Mouse (Mus musculus) cerebellum, adult 2 months (tissue): Measurements from ENCODE around the gene Cfap58.

Source experiments
- CTCF ChIP-seq: fragments of 200-500 bp; IDR thresholded peaks from 2 replicates; pipeline ENCODE4 v1.5.1; 2011; ENCODE audit warnings: low read depth, mild to moderate bottlenecking, control low read depth, low read length, moderate library complexity, borderline replicate concordance; ENCODE audit not compliant: insufficient read depth
- POLR2A ChIP-seq: fragments of 200-500 bp; IDR thresholded peaks from 2 replicates; pipeline ENCODE4 v1.6.1; 2011; ENCODE audit warnings: low read length, control low read depth, borderline replicate concordance; ENCODE audit not compliant: insufficient read depth

DNA sequence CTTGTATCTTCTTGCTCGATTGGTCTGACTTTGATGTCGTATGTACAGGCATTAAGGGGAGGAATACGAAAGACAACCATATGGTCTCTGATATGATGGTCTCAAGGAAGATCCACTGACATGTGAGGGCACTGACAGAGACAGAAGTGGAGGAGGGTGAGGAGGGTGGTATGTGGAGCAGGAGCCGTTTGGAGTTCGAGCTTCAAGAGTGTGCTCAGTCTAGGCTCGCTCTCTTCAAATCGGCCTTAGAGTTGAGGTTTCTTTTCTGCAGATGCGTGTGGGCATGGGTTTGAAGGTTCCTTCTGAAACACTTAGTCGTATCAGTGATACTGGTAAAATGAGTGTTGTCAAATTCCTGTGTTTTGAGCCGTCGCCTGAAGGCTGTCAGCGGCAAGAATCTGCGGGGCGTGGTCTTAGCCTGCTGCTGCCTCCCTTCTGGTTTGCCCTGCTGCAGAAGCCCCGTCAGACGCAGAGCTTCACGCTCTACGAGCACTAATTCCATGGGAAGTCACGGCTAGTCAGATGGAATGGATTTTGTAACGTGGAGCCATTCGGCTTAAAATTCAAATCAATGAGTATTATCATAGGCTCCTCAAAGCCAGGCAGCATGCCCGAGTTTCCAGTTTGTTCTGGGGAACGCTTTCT, 9.5 kb downstream of the Cfap58 start:
- TF ChIP-seq CTCF, result no peak
- no peak for TF ChIP-seq POLR2A
